Mouse (Mus musculus): ENCODE results near the gene Adgrd1. TPM values are rescaled to one million over a fixed set of nuclear protein-coding genes. Genes with fewer than 3 reads are reported as not detected.

The Adgrd1 gene
- total RNA-seq (2021), result 10 to 100 TPM in 1 of 2 experiments, 1 to 10 TPM in 1; 5.8 to 10.3 TPM
- long read RNA-seq, experiment 1, full-length matches to known transcripts, result 1 of 7 reads
- long read RNA-seq, experiment 1, partial matches to known transcripts, result 4 of 7 reads
- long read RNA-seq, experiment 1, other reads (novel, unspliced or antisense), result 2 of 7 reads
- long read RNA-seq, experiment 2, partial matches to known transcripts, result 3 of 5 reads
- long read RNA-seq, experiment 2, other reads (novel, unspliced or antisense), result 2 of 5 reads

GRCm38 (mm10) chr5:129096511-129096910, at the start of gene Adgrd1:
Adgrd1 (plus strand) TSS chr5:129096750.
- peak; percentile 63 for DNase-seq

GRCm38 (mm10) chr5:129049372-129049771, 47.2 kb upstream of the Adgrd1 start:
- DNase-seq, result no peak

- DNase-seq, result no peak
Observed at GRCm38 (mm10) chr5:129051910-129052309, 44.6 kb upstream of the Adgrd1 start.

GRCm38 (mm10) chr5:129052636-129053355, 43.8 kb upstream of the Adgrd1 start:
- DNase-seq, result no peak

- DNase-seq, result no peak
Observed at GRCm38 (mm10) chr5:129054675-129055284, 41.8 kb upstream of the Adgrd1 start.

GRCm38 (mm10) chr5:129059116-129059515, 37.4 kb upstream of the Adgrd1 start:
- no peak for DNase-seq

- peak; percentile 55 for DNase-seq
Observed at GRCm38 (mm10) chr5:129061579-129061978, 35.0 kb upstream of the Adgrd1 start.

GRCm38 (mm10) chr5:129063037-129063791, 33.3 kb upstream of the Adgrd1 start:
- peak; percentile 86 for DNase-seq

- no peak for DNase-seq
Observed at GRCm38 (mm10) chr5:129063792-129064087, 32.8 kb upstream of the Adgrd1 start.

- no peak for DNase-seq
Observed at GRCm38 (mm10) chr5:129064186-129064585, 32.4 kb upstream of the Adgrd1 start.

- DNase-seq, result no peak
Observed at GRCm38 (mm10) chr5:129065301-129065700, 31.2 kb upstream of the Adgrd1 start.

GRCm38 (mm10) chr5:129065946-129066345, 30.6 kb upstream of the Adgrd1 start:
- DNase-seq, result peak; percentile 48

GRCm38 (mm10) chr5:129066541-129067230, 29.9 kb upstream of the Adgrd1 start:
- no peak for DNase-seq

GRCm38 (mm10) chr5:129067231-129067834, 29.2 kb upstream of the Adgrd1 start:
- no peak for DNase-seq

- DNase-seq, result no peak
Observed at GRCm38 (mm10) chr5:129071761-129072280, 24.7 kb upstream of the Adgrd1 start.

GRCm38 (mm10) chr5:129073404-129073803, 23.1 kb upstream of the Adgrd1 start:
- DNase-seq, result no peak

- no peak for DNase-seq
Observed at GRCm38 (mm10) chr5:129076098-129076497, 20.5 kb upstream of the Adgrd1 start.

- no peak for DNase-seq
Observed at GRCm38 (mm10) chr5:129077240-129077639, 19.3 kb upstream of the Adgrd1 start.

GRCm38 (mm10) chr5:129081521-129081920, 15.0 kb upstream of the Adgrd1 start:
- no peak for DNase-seq

GRCm38 (mm10) chr5:129085153-129085552, 11.4 kb upstream of the Adgrd1 start:
- DNase-seq, result no peak

GRCm38 (mm10) chr5:129092345-129093065, 4.0 kb upstream of the Adgrd1 start:
- no peak for DNase-seq

Data from gastrocnemius, postnatal 10 days (tissue).